Mouse (Mus musculus): ENCODE results near the gene Irx4. TPM values are rescaled to one million over a fixed set of nuclear protein-coding genes. Genes with fewer than 3 reads are reported as not detected.

Gene Irx4
- polyA plus RNA-seq (2014; fragmentation: Nextera tagmentation; extraction: Ambion mirVana), result 0.17 TPM in 1 of 2 replicates, not detected in the other

GRCm38 (mm10) chr13:73260354-73261035, at the start of gene Irx4:
Gene Irx4 (plus strand): TSS chr13:73260479.
- no peak for ATAC-seq (replicated peaks; ENCODE audit: low FRiP score)
- Histone ChIP-seq H3K4me3 (ENCODE audit: low read depth, low read length) (peak within 1 kb of the TSS; percentile 36), H3K4me2 (peak within 1 kb of the TSS; percentile 53), H3K27me3 (replicated peaks; ENCODE audit: control insufficient read depth, insufficient read depth, low read length) (peaks cover 84% of the 10 kb centered on the region), H3K9me3 (ENCODE audit: control insufficient read depth, low read length) (no peaks in the 10 kb centered on the region), H3K27ac (ENCODE audit: low read depth, low read length) (no peak within 1 kb of the TSS), H3K4me1 (replicated peaks; ENCODE audit: control insufficient read depth, insufficient read depth, low read length) (no peaks in the 10 kb centered on the region; the same call in 1 of the 2 replicates), H3K9ac (ENCODE audit: low read depth, low read length) (no peak within 1 kb of the TSS), H3K36me3 (ENCODE audit: control insufficient read depth, insufficient read depth, low read length) (no peaks in the 10 kb centered on the region)
- WGBS, result 2% methylated on average over 68 of the region's 86 CpGs
- no peak for DNase-seq (ENCODE audit: low spot score)

GRCm38 (mm10) chr13:73214301-73214700, 46.0 kb upstream of the Irx4 start:
- no peaks in the 10 kb centered on the region for H3K36me3 ChIP-seq (ENCODE audit: control insufficient read depth, insufficient read depth, low read length)
- no peaks in the 10 kb centered on the region for H3K4me1 ChIP-seq (replicated peaks; ENCODE audit: control insufficient read depth, insufficient read depth, low read length)
- H3K9me3 ChIP-seq (ENCODE audit: control insufficient read depth, low read length), result no peaks in the 10 kb centered on the region
- ATAC-seq (replicated peaks; ENCODE audit: low FRiP score) (no peak), DNase-seq (ENCODE audit: low spot score) (no peak)
- WGBS, result 59% methylated on average over 10 of the region's 10 CpGs
- H3K27ac ChIP-seq (ENCODE audit: low read depth, low read length), result no peak overlapping the region
- H3K9ac ChIP-seq (ENCODE audit: low read depth, low read length), result no peak overlapping the region
- no peaks in the 10 kb centered on the region for H3K27me3 ChIP-seq (replicated peaks; ENCODE audit: control insufficient read depth, insufficient read depth, low read length)
- no peak overlapping the region for H3K4me2 ChIP-seq
- H3K4me3 ChIP-seq (ENCODE audit: low read depth, low read length), result no peak overlapping the region

GRCm38 (mm10) chr13:73236461-73236860, 23.8 kb upstream of the Irx4 start:
- no peaks in the 10 kb centered on the region for H3K4me1 ChIP-seq (replicated peaks; ENCODE audit: control insufficient read depth, insufficient read depth, low read length)
- H3K9ac ChIP-seq (ENCODE audit: low read depth, low read length), result no peak overlapping the region
- no peaks in the 10 kb centered on the region for H3K9me3 ChIP-seq (ENCODE audit: control insufficient read depth, low read length)
- no peak overlapping the region for H3K27ac ChIP-seq (ENCODE audit: low read depth, low read length)
- no peak overlapping the region for H3K4me3 ChIP-seq (ENCODE audit: low read depth, low read length)
- ATAC-seq (replicated peaks; ENCODE audit: low FRiP score) (no peak), DNase-seq (ENCODE audit: low spot score) (no peak)
- no peaks in the 10 kb centered on the region for H3K27me3 ChIP-seq (replicated peaks; ENCODE audit: control insufficient read depth, insufficient read depth, low read length)
- no peak overlapping the region for H3K4me2 ChIP-seq
- 46% methylated on average over 8 of the region's 8 CpGs for WGBS
- H3K36me3 ChIP-seq (ENCODE audit: control insufficient read depth, insufficient read depth, low read length), result no peaks in the 10 kb centered on the region

DNA sequence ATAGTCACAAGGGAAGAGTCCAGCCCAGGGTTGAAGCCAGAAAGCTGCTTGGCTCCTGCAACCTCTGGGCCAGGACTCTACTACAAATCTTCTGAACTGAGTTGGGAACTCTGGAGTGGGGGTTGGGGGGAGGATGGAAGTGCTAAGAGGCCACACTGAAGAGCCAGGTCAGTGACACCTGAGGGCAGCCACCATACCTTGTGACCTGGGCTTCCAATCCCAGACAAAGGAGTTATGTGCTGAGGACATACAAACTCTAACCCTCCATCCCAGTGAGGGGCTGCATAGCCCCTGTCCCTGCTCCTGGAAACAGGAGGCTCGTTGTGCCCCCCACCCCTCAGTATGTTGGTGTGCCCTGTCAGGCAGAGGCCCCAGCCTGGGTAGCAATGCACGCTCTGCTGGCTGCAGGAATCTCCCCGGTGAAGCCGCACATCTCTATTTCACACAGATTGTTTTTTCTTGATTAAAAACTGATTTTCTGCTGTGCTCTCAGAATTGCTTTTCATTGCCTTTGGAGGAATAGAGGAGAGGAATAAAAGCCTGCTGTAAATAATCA, 21.0 kb upstream of the Irx4 start:
- DNase-seq (ENCODE audit: low spot score), result no peak
- Histone ChIP-seq H3K4me2 (no peak overlapping the region), H3K9me3 (ENCODE audit: control insufficient read depth, low read length) (no peaks in the 10 kb centered on the region), H3K27me3 (replicated peaks; ENCODE audit: control insufficient read depth, insufficient read depth, low read length) (no peaks in the 10 kb centered on the region), H3K36me3 (ENCODE audit: control insufficient read depth, insufficient read depth, low read length) (no peaks in the 10 kb centered on the region), H3K9ac (ENCODE audit: low read depth, low read length) (no peak overlapping the region), H3K4me3 (ENCODE audit: low read depth, low read length) (no peak overlapping the region), H3K4me1 (replicated peaks; ENCODE audit: control insufficient read depth, insufficient read depth, low read length) (no peaks in the 10 kb centered on the region), H3K27ac (ENCODE audit: low read depth, low read length) (no peak overlapping the region)
- no peak for ATAC-seq (replicated peaks; ENCODE audit: low FRiP score)
- WGBS, result 74% methylated on average over 4 of the region's 4 CpGs

GRCm38 (mm10) chr13:73242556-73242955, 17.7 kb upstream of the Irx4 start:
- Histone ChIP-seq H3K4me1 (replicated peaks; ENCODE audit: control insufficient read depth, insufficient read depth, low read length) (no peaks in the 10 kb centered on the region), H3K27me3 (replicated peaks; ENCODE audit: control insufficient read depth, insufficient read depth, low read length) (no peaks in the 10 kb centered on the region), H3K4me2 (no peak overlapping the region), H3K36me3 (ENCODE audit: control insufficient read depth, insufficient read depth, low read length) (no peaks in the 10 kb centered on the region), H3K27ac (ENCODE audit: low read depth, low read length) (no peak overlapping the region), H3K9me3 (ENCODE audit: control insufficient read depth, low read length) (no peaks in the 10 kb centered on the region), H3K4me3 (ENCODE audit: low read depth, low read length) (no peak overlapping the region), H3K9ac (ENCODE audit: low read depth, low read length) (no peak overlapping the region)
- DNase-seq (ENCODE audit: low spot score) (no peak), ATAC-seq (replicated peaks; ENCODE audit: low FRiP score) (no peak)
- 81% methylated on average over 5 of the region's 5 CpGs for WGBS

GRCm38 (mm10) chr13:73246961-73247360, 13.3 kb upstream of the Irx4 start:
- Histone ChIP-seq H3K4me3 (ENCODE audit: low read depth, low read length) (no peak overlapping the region), H3K9me3 (ENCODE audit: control insufficient read depth, low read length) (no peaks in the 10 kb centered on the region), H3K4me1 (replicated peaks; ENCODE audit: control insufficient read depth, insufficient read depth, low read length) (no peaks in the 10 kb centered on the region), H3K9ac (ENCODE audit: low read depth, low read length) (no peak overlapping the region), H3K4me2 (no peak overlapping the region), H3K36me3 (ENCODE audit: control insufficient read depth, insufficient read depth, low read length) (no peaks in the 10 kb centered on the region), H3K27me3 (replicated peaks; ENCODE audit: control insufficient read depth, insufficient read depth, low read length) (peaks cover 8% of the 10 kb centered on the region), H3K27ac (ENCODE audit: low read depth, low read length) (no peak overlapping the region)
- 65% methylated on average over 4 of the region's 4 CpGs for WGBS
- no peak for ATAC-seq (replicated peaks; ENCODE audit: low FRiP score)
- DNase-seq (ENCODE audit: low spot score), result no peak

- Histone ChIP-seq H3K27ac (ENCODE audit: low read depth, low read length) (no peak overlapping the region), H3K4me2 (no peak overlapping the region), H3K9ac (ENCODE audit: low read depth, low read length) (no peak overlapping the region), H3K4me3 (ENCODE audit: low read depth, low read length) (no peak overlapping the region), H3K9me3 (ENCODE audit: control insufficient read depth, low read length) (no peaks in the 10 kb centered on the region), H3K27me3 (replicated peaks; ENCODE audit: control insufficient read depth, insufficient read depth, low read length) (peaks cover 11% of the 10 kb centered on the region), H3K36me3 (ENCODE audit: control insufficient read depth, insufficient read depth, low read length) (no peaks in the 10 kb centered on the region), H3K4me1 (replicated peaks; ENCODE audit: control insufficient read depth, insufficient read depth, low read length) (no peaks in the 10 kb centered on the region)
- DNase-seq (ENCODE audit: low spot score) (no peak), ATAC-seq (replicated peaks; ENCODE audit: low FRiP score) (0 out of 2 replicates have a peak, but pooled peaks have one; percentile 31)
- WGBS, result 23% methylated on average over 7 of the region's 7 CpGs
These were observed 9.1 kb upstream of the Irx4 start for GRCm38 (mm10) chr13:73251222-73251621.

GRCm38 (mm10) chr13:73252022-73252421, 8.3 kb upstream of the Irx4 start:
- Histone ChIP-seq H3K4me2 (no peak overlapping the region), H3K9ac (ENCODE audit: low read depth, low read length) (no peak overlapping the region), H3K36me3 (ENCODE audit: control insufficient read depth, insufficient read depth, low read length) (no peaks in the 10 kb centered on the region), H3K27ac (ENCODE audit: low read depth, low read length) (no peak overlapping the region), H3K9me3 (ENCODE audit: control insufficient read depth, low read length) (no peaks in the 10 kb centered on the region), H3K27me3 (replicated peaks; ENCODE audit: control insufficient read depth, insufficient read depth, low read length) (peaks cover 11% of the 10 kb centered on the region), H3K4me3 (ENCODE audit: low read depth, low read length) (no peak overlapping the region), H3K4me1 (replicated peaks; ENCODE audit: control insufficient read depth, insufficient read depth, low read length) (no peaks in the 10 kb centered on the region)
- ATAC-seq (replicated peaks; ENCODE audit: low FRiP score) (no peak), DNase-seq (ENCODE audit: low spot score) (no peak)
- WGBS, result 49% methylated on average over 5 of the region's 5 CpGs

GRCm38 (mm10) chr13:73258415-73258814, 1.9 kb upstream of the Irx4 start:
- H3K27me3 ChIP-seq (replicated peaks; ENCODE audit: control insufficient read depth, insufficient read depth, low read length), result peaks cover 64% of the 10 kb centered on the region
- no peaks in the 10 kb centered on the region for H3K36me3 ChIP-seq (ENCODE audit: control insufficient read depth, insufficient read depth, low read length)
- H3K4me3 ChIP-seq (ENCODE audit: low read depth, low read length), result no peak overlapping the region
- H3K9ac ChIP-seq (ENCODE audit: low read depth, low read length), result no peak overlapping the region
- H3K4me2 ChIP-seq, result no peak overlapping the region
- H3K27ac ChIP-seq (ENCODE audit: low read depth, low read length), result no peak overlapping the region
- H3K4me1 ChIP-seq (replicated peaks; ENCODE audit: control insufficient read depth, insufficient read depth, low read length), result no peaks in the 10 kb centered on the region
- 53% methylated on average over 4 of the region's 4 CpGs for WGBS
- no peaks in the 10 kb centered on the region for H3K9me3 ChIP-seq (ENCODE audit: control insufficient read depth, low read length)
- ATAC-seq (replicated peaks; ENCODE audit: low FRiP score) (no peak), DNase-seq (ENCODE audit: low spot score) (no peak)

All from liver, embryonic 11.5 days (tissue).